Mouse (Mus musculus) cerebellum, adult 2 months (tissue): ENCODE results near the gene Tmem50a.

Source experiments
- CTCF ChIP-seq: fragments of 200-500 bp; IDR thresholded peaks from 2 replicates; pipeline ENCODE4 v1.5.1; 2011; ENCODE audit warnings: low read depth, mild to moderate bottlenecking, control low read depth, low read length, moderate library complexity, borderline replicate concordance; ENCODE audit not compliant: insufficient read depth
- POLR2A ChIP-seq: fragments of 200-500 bp; IDR thresholded peaks from 2 replicates; pipeline ENCODE4 v1.6.1; 2011; ENCODE audit warnings: low read length, control low read depth, borderline replicate concordance; ENCODE audit not compliant: insufficient read depth

DNA sequence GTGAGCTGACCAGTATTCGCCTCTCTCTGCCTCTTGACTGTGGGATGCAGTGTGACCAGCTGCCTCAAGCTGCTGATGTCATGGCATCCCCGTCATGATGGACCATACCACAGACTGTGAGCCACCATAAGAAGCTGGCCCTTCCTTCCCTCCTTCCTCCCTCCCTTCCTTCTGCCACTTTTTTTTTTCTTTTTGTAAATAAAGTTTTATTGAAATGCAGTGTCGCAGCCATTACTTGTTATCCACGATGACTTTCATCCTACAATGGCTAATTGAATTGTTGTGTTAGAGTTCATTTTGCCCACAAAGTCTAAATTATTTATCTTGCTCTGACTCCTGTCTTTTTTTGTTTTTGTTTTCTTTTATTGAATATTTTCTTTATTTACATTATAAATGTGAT is 56.3 kb downstream of the Tmem50a start:
- TF ChIP-seq POLR2A (no peak), CTCF (no peak)
